Mouse (Mus musculus) cerebellum, adult 11 months (tissue): ENCODE results near the gene Smpdl3a.

ENCODE experiments used
- DNase-seq: peaks from one replicate; pipeline ENCODE4 v3.0.0; 2022

Smpdl3a gene

GRCm38 (mm10) chr10:57822473-57822872, 28.3 kb downstream of the Smpdl3a start:
- DNase-seq: no peak

GRCm38 (mm10) chr10:57828649-57829048, 34.5 kb downstream of the Smpdl3a start:
- no peak for DNase-seq

GRCm38 (mm10) chr10:57829621-57830020, 35.5 kb downstream of the Smpdl3a start:
- no peak for DNase-seq

GRCm38 (mm10) chr10:57835094-57835493, 41.0 kb downstream of the Smpdl3a start:
- no peak for DNase-seq

- no peak for DNase-seq
These were observed 41.8 kb downstream of the Smpdl3a start for GRCm38 (mm10) chr10:57835982-57836381.

GRCm38 (mm10) chr10:57841638-57842509, 47.7 kb downstream of the Smpdl3a start:
- peak; percentile 38 for DNase-seq

GRCm38 (mm10) chr10:57847916-57848682, 54.0 kb downstream of the Smpdl3a start:
- DNase-seq: peak; percentile 5
